Mouse (Mus musculus) adrenal gland, adult (tissue): ENCODE data around the gene Racgap1.

ENCODE experiments used
- DNase-seq, 2 experiments: peaks; one replicate each; pipeline ENCODE4 v3.0.0; 2022 to 2023; ENCODE audit warnings: low spot score in 1 of 2; ENCODE audit not compliant: inconsistent age in 2 of 2

The Racgap1 gene

DNA sequence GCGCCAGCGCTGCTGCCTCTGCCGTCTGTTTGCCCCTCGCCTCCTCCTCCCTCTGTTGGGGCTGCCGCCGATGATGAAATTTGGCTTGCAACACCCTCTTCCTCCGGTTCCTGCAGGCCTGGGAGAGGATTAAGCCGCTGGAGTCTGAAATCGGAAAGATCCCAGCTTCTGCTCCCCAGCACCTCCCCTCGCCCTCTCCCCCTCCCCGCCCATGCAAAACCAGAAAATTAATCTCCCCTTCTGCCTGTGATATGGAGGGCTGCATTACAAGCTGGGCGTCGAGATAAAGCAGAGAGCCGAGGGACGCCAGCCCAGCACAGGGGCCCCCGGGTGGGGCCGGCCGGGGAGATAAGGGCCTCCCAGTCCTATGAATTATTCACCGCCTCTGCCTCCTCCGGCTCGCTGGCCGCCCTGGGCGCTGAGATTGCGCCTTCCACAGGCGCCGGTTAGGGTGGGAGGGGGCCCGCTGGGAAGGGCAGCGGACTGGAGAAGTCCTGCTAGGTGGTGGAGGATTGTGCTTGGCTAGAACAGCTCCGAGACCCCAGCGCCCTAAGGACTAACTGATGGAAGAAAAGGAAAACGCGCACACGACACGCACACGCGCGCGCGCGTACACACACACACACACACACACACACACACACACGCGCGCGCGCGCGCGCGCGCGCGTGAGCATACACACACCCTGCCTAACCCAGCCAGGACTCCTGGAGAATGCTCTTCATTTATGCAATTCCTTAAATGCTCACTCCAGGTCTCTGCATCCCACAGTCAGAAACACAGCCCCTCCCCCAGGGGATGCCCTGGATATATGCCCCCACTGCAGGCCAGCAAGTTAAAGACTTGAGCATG lies 13.4 kb upstream of the Racgap1 start:
- peak; percentile 39 to 83 for DNase-seq

DNA sequence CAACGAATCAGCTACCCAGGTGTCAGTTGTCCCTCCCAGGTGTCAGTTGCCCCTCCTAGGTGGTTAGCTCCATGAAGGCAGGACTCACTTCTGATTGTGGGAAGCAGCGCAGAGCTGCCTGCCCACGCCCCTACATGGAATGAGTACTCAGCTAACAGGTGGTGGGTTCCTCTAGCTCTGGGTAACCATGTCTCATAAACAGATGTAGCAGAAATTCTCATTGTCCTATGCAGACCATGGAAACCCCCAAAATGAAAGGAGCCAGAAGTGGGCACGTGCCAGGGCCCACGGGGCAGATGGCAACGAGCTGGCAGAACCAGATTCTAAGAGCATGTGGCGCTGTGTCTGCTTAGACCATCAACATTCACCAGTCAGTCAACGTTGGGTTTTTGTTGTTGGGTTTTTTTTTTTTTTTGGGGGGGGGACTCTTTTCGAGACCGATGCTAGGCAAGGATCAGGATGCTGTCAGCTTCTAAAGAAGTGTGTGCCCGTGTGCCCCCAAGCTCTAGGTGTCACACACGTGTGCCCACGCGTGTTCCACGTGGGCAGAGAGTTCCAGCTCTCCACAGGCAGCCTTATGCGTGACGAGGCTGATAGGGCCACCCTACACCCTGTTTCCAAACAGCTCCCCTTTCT lies 12.6 kb upstream of the Racgap1 start:
- no peak for DNase-seq

DNA sequence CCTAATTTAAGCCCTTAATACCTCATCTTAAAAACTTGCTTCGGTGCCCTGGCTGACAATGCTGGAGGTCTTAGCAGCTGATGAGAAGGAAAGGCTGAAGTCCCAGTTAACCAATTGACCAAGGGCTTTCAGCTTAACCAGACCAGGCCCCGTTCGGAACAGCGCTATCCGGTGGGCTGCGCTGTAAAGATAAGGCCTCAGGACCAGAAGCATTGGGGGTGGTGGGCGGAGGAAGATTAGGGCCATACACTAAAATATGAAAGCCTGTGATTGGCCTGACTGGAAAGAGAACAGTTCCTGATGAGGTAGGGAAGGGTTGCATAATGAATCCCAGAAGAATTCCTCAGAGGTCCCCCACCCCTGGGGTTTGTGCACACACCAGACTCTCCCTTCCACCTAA lies 10.9 kb upstream of the Racgap1 start:
- DNase-seq: no peak

DNA sequence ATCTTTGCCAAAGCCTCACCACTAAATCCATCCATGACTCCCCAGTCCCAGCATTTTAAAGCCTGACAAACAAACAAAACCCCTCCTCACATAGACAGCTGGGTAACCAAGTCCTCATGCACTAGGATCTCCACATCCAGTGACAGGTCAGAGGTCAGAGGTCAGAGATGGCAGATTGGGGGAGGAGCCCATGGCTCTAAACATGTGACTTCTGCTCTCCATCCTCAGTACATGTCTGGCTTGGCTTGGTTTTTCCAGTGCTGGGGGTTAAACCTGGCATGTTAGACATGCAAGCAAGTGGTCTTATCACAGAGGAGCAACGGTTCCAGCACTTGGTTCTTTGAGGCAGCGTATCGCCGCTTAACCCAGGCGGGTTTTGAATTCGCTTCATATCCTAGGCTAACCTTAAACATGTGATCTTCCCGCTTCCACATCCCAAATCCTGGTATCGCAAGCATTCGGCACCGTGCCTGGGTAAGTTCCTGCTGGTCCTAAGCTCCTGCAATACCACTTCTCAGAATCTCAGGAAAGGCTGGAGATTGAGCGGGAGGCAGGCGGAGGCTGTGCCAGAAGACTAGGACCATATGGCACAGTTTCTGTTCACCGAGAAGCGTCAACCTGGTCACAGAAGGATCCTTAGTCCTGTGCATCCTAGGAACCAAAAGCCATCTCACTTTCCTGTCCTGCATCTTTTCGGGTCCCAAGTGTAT lies 9.8 kb upstream of the Racgap1 start:
- no peak for DNase-seq

DNA sequence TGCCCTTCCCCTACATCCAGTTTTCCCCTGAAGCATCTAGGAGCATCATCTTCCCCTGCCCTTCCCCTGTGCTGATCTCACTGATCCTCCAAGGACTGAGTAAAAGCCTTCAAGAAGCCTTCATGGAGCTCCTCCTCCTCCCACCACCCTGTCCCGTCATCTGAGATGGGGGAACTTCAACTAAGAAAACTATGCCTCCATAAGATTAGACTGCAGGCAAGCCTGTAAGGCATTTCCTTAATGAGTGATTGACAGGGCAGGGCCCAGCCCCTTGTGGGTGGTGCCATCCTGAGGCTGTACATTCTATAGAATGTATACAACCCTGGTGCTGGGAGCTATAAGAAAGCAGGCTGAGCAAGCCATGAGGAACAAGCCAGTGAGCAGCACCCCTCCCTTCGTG lies 7.0 kb upstream of the Racgap1 start:
- no peak for DNase-seq

DNA sequence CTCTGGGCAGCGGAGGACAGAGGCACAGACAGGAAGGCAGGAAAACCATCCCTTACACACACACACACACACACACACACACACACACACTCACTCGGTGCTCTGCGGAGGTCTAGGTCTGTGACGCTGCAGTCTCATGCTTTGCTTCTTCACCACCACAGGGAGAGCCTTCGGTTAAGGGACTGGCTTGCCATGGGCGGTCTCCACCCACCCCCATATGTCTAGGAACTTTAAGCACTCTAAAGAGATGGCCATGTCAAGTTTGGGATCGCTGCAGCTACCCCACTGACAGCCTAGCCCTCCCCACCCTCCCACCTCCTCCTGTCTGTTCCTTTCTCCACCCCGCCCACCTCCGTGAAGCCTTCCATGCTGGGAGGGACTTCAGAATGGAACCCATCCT lies 4.5 kb upstream of the Racgap1 start:
- DNase-seq: no peak

DNA sequence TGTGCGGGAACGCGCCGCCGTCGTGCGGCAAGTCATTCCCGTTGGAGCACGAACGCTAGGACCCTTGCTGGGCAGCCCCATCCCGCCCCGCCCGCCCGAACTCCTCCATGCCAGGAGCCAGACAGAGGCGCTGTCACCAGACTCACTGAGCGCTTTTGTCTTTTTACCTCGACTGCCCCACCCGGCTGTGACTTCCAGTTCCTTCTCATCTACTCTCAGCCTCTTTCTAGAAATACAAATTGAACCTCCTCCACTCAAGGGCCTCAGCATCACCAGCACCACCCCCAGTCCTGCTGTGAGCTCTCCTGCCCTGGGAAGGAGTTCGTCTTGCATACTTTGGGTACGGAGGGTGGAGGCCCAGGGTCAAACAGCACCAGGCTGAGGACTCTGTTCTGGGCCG lies 2.4 kb upstream of the Racgap1 start:
- DNase-seq: no peak

DNA sequence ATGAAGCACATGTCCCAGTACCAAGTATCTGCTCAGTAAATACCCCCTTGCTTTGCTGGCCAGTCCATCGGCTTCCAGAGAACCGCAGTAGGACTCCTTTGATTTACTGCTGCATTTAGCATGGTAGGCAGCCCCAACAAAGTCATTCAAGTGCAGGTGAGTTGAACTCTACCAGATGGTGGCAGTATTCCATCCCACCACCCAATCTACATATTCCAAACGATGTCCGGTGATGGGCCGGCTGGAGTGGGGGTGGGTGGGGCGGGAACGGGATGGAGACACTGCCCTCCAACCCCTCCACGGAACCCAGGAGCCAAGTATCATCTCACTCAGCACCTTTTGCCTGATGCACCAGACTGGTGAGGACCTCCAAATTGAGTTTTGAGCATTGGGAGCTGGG lies 1.8 kb upstream of the Racgap1 start:
- DNase-seq: no peak

DNA sequence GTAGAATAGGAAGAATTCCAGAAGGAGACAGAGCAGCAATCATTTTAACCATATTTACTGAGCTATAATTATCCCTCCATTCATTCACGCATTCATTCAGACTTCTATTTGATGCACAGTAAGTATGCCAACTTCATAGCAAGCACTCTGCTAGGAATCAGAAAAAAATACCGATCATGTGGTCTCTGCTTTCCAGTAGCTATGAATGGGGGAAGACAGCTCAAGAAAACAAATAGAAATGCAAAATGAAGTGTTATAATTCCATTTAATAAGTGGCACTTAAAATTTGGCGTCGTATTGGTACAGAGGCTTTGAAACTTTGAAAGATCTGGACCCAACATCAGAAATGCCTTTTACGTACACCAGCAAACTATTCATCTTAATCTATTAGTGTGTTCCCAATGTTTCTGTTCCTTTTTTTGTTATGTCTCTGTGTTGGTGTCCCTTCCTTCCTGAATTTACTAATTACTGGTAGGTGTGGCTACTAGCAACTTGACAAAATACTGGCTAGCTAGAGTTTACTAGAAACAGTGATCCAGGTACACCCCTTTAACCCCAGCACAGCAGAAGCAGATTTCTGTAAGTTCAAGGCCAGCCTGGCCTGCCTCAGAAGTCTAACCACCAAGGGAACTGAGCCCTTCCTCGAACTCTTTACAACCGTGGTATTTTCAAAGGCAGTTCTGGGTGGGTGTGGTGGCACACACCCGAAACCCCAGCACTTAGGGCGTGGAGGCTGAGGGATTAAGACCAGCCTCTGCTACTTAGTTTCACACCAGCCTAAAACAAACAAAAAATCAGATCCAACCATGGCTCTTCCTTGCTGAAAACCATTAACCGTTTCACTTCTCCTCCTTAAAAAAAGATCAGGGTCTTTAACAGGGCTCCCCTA lies 772 bp upstream of the Racgap1 start:
- DNase-seq: no peak

DNA sequence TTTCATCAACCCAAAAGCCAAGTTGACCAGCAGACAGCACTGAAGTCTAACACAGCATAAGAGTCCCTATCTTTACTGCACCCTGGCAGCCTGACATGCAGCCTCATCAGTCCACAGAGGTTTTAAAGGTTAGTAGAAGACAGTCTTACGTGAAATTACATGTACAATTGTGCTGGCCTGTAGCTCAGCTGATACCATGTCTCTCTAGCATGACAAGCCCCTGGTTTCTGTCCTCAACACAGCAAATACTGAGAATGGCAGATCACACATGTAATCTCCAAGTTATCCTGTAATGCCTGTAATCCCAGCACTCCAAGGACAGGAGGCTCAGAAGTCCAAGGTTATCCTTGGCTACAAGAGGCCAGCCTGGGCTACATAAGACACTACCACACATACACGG lies 1.2 kb downstream of the Racgap1 start:
- DNase-seq: no peak

DNA sequence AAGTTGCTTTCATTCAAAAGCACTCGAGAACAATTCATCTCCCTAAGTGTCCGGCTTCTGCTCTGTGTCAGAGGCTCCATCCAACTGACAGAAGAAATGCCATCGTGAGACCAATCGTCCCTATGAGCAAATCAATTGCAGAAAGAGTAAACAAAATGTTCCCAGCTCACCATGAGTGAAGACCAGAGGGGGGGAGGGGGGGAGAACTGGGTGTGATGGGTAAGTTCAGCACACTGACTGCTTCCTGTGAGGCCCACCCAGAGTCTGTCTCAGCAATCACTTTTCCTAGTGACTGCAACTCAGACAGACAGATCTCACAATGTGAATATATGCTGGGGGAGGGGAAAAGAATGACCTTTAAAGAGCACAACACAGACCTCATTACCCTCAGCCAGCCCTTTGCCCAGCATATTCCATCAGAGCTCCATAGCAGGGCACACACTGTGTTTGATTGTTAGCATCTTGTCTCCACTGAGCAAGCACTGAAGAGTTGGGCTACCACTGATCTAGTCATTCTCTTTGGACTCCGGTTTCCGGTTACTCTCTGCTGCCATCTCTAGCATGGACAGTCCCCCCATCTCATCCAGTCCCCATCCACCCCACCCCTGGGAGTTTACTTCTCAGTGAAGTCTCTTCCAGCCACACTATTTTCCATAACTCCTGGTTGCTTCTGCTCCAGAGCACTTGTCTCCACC lies 2.2 kb downstream of the Racgap1 start:
- no peak for DNase-seq

DNA sequence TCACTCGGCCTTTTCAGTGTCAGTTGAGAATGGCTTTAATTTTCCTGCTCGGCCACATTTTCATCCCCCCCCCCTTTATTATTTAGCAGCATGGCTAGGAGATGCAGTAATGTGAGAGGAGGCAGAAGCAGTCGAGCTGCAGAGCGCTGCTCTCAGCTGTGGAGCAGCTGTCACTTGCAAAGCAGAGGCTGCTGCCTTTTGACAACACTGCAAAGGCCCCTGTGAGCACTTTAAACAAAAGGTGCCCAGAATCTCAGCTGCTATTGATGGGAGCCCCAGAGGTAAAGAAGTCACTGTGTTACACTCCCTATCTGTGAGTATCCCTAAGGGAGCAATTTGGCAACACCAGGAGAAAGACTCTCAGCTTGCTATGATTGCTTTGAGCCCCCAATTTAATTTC lies 3.1 kb downstream of the Racgap1 start:
- no peak for DNase-seq

DNA sequence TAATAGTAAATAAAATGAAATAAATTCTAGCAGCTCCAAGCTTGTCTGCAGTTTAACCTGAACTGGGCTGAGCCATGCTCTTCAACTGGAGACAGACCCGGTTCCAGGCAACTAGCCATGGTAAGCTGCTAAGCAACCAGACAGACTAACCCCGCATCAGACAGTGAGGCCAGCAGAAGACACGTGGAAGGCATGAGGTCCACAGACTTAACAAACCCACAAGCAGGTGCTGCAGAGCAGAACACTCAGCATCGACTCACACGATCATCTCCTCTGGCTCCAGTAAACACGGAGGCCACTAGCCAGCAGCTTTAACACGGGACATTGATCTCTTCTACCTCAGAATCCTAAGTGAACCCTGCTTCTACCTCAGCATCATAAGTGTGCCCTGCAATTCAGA lies 6.7 kb downstream of the Racgap1 start:
- no peak for DNase-seq

DNA sequence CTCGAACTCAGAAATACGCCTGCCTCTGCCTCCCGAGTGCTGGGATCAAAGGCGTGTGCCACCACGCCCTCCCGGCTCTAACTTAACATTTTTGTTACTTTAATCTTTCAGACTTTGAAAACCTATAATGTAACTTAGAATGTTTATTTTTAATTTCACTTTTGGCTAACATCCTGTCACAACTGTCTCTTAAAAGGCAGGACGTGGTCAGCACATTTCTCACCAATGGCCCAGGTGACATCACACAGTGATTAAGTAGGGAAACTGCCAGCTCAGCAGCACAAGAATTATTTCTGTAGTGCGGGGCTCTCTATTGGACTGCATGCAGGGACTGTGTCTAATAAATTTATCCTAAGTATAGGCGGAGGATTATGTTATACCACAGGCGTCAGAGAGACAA lies 7.6 kb downstream of the Racgap1 start:
- no peak for DNase-seq

DNA sequence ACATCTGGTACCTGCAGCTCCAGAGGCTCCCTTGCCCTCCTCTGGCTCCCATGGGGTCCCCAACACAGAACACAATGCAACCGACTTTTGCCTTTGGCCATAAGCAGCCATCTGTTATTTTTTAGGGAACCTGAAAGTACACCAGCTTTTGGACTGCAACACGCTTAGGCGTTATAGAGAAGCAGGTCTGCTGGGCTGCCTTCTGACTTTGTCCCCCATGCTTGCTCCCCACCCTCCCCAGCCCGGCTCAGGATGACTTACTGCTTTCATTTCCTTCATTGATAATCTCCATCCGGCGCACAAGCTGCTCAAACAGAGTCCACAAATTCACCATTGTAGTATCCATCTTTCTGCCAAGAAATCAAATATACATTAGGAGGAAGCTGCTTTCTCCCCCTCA lies 8.8 kb downstream of the Racgap1 start:
- no peak for DNase-seq

DNA sequence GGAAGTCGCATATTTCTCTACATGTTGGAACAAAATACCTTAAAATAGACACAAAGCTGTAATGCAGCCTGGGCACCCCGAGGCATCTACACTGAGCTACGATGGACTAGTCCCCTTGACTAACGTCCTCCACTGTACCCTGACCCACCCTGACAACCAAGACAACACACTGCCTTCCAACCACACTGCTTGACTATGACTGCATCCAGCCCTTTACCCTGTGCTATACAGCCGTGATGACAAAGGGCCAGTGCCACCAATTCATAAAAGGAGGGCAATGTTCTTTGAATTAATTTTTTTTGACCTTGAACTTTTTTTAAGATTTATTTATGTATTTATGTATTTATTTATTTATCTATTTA lies 13.4 kb downstream of the Racgap1 start:
- DNase-seq: no peak

DNA sequence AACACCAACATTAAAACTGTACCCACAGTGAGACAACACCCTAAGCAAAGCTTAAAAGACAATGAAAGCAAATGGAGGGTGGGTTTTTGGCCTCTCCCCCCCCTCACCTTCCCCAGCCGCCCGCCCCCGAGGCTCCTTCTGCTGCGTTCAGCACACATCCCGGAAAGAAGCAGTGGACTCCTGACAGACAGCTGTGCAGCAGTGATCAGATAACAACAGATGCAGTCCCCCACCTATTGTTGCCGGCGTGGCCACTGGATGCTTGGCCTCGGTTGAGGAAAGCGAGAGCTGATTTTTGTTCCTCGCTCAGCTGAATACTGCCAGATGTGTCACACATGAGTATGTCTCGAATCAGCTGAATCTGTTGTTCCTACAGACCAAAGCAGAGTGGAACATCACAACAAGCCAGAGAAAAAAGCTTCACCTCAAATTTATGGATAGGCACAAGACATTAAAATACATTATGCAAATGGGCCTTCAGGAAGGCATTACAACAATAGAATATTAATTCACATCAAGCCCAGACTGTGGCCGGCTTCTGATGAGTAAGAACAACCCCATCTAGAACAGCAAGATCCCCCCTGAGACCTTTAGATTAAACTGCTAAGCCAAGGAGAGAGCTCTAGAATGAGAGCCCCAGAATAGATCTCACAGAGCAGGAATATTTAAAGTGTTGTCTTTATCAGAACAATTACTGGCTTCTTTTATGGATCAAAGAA lies 13.9 kb downstream of the Racgap1 start:
- DNase-seq: no peak

DNA sequence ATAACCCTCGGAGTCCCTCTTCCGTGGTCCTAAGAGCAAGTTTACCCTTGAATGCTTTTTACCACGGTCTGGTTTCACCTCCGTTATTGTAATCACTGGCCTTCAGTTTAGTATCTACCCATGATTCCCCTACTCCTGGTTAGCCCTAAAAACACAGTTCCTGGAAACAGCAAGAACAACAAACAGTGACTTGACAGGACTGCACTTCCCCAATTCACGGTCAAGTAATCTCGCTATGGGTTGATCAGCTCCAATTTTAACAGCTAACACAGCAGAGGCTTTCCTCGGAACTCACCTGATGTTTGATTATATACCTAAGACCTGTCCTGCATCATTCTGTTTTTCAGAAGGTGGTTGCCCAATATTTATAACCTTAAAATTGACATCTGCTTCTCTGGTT lies 16.8 kb downstream of the Racgap1 start:
- DNase-seq: no peak

DNA sequence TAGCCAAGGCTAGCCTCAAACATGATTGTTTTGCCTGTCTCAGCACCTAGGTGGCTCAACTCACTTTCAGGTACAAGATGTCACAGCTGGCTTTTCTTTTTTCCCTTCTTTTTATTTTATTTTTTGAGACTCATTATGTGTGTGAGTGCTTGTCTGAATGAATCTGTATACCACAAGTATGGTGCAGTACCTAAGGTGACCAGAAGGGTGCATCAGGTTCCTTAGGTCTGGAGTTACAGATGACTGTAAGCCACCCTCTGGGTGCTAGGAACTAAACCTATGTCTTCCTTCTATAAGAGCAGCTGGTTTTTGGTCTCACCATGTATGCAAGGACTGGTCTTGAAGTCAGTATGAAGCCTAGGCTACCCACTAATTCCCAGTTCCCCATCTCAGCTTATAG lies 19.8 kb downstream of the Racgap1 start:
- no peak for DNase-seq

DNA sequence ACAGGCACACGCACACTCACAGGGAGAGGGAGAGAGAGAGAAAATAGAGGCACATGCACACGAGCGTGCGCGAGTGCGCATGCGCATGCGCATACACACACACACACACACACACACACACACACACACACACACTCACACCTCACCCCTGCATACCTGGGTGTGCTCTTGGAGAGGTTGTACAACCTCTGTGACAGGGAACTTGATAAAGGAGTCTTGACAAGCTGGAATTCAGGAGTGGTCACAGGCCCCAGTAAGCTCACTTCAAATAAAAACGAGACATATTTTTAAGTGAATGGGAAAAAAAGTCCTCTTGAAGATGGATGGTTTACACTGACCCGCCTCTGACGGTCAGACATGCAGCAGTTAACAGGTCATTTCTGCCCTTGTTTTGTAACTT lies 29.4 kb downstream of the Racgap1 start:
- DNase-seq: no peak
